Mouse (Mus musculus) layer of hippocampus, adult 18-20 months (tissue): ENCODE measurements around the gene Syn3. TPM values are rescaled to one million over a fixed set of nuclear protein-coding genes. Genes with fewer than 3 reads are reported as not detected.
A peak's percentile ranks its signal among the peaks of the same experiment; 100 is the strongest.

ENCODE experiments used
- DNase-seq, 2 experiments: peaks; one replicate each; pipeline ENCODE4 v3.0.0; 2022; ENCODE audit warnings: low spot score in 2 of 2
- total RNA-seq, 2 experiments: library from RNA; stranded (reverse); gene quantifications; 2 replicates each; pipeline ENCODE4 v1.2.3; 2021

Gene Syn3
- total RNA-seq, 2 experiments from 2014 or later, result 16.3 to 16.7 TPM

GRCm38 (mm10) chr10:86021408-86021748, 477.3 kb downstream of the Syn3 start:
- DNase-seq, result no peak

GRCm38 (mm10) chr10:86018813-86019212, 479.9 kb downstream of the Syn3 start:
- no peak for DNase-seq

DNA sequence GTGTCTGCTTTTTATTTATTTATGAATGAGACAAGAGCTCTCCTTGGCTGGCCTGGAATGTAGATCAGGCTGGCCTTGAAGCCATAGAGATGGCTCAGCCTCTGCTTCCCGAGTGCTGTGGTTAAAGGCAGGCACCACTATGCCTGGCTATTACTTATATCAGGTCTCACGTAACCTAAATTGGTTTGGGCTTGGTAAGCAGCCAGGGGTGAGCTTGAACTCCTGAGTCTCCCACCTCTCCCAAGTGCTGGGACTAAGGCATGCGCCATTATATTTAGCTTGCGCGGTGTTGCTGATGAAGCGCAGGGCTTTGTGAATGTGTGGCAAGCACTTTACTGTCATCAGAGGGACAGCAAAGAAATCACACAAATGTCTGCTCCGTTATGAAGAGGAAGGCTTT, 480.9 kb downstream of the Syn3 start:
- DNase-seq, result no peak

- no peak for DNase-seq
Observed at GRCm38 (mm10) chr10:86011781-86012180, 486.9 kb downstream of the Syn3 start, which contains the start of gene Bpifc. Bpifc (minus strand) TSS chr10:86011895.

DNA sequence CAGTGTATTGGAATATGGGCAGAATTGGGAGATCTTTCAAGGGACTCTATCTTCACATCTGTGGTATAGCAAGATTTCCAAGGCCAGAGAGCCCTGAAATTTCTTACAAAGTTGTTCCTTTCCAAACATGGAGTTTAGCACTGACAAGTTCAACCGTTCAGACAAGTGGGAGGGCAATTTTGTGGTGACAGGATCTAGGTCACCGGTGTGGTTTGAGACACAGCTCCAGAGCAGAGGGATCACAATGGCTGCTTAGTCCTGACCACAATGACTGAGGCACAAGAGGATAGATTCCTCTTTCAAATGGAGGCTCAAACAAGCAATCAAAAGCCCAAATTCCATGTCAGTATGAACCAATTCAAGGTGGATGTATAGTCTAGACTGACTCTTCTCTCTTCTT, 487.5 kb downstream of the Syn3 start:
- DNase-seq, result no peak

GRCm38 (mm10) chr10:86010636-86011035, 488.1 kb downstream of the Syn3 start:
- no peak for DNase-seq

- no peak for DNase-seq
Observed at GRCm38 (mm10) chr10:86009688-86010087, 489.0 kb downstream of the Syn3 start.

GRCm38 (mm10) chr10:86006455-86006854, 492.2 kb downstream of the Syn3 start:
- peak in 1 of 2 experiments; percentile 24 for DNase-seq

Other genes with a start within 250 kb of the Syn3 start
- gene Timp3, start 198.5 kb downstream of the Syn3 start, total RNA-seq, result 10 to 100 TPM; 58.1 to 59.9 TPM
- 100 to 1,000 TPM; 331 to 352 TPM for gene Hsp90b1, start 206.6 kb upstream of the Syn3 start, total RNA-seq
- gene Ttc41, start 206.9 kb upstream of the Syn3 start, total RNA-seq, result 1 to 10 TPM; 1.2 to 1.3 TPM